Mouse (Mus musculus) bone marrow macrophage, adult 2 months (primary cell): ENCODE results near the gene Slc25a13.

ENCODE experiments used
- CTCF ChIP-seq: IDR thresholded peaks from 2 replicates; pipeline ENCODE4 v1.5.1; 2012; ENCODE audit warnings: low read depth, mild to moderate bottlenecking, low read length, moderate library complexity
- POLR2A ChIP-seq: IDR thresholded peaks from 2 replicates; pipeline ENCODE4 v1.6.1; 2012; ENCODE audit warnings: mild to moderate bottlenecking, low read depth, low read length, borderline replicate concordance

DNA sequence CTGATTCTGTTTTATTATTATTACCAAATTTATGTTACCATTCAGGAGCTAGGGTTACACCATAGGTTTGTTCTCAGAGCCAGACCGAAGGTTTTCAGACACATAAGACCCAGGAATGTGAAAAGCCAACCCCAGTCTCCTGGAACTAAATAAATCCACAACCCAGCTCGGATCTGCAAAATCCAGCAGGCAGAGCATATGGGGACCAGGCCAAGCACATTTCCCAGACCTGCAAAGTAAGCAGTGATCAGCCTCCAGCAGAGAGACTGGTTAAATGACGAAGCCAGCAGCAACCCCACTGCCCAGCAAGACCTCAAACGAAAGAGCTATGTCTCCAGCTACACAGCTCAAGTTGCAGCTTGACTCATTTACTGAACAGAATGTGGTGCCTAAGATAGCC lies 43.9 kb upstream of the Slc25a13 start:
- TF ChIP-seq CTCF (no peak), POLR2A (no peak)
